ENCODE assay signal across 16 mouse cellular contexts in the genomic region with DNA sequence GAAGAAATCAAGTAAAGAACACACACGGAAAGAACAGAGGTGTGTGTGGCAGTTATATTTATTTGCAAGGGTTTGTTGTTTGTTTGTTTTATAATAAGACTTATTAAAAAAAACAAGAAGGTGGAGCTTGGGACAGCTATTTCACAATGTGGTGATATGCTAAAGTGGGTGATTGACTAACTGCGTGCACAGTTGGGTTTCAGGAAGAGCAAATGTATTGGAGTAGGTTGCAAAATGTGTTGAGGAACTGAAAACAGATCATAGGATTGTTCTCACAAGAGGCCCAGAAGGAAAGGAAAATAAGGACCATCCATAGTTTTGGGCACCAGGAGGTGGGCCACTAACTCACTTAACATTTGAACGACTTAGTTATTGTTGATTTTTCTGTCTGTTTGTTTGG. TPM values are rescaled to one million over a fixed set of nuclear protein-coding genes. Genes with fewer than 3 reads are reported as not detected.
DNase-seq lines count a peak whose midpoint lies in the region; ATAC-seq and TF ChIP-seq lines count a peak whose summit lies in the region.
"Had no signal": no experiment of that assay in that cellular context is flagged by ENCODE, and none has a peak within 500 bp of the region (broad histone marks: within the 10 kb centered on the region; RNA-seq: fewer than 3 reads in every experiment).

No protein-coding gene starts in this region.

- peaks cover 3% of the 10 kb centered on the region; the same call in 1 of the 2 replicates for H3K9me3 ChIP-seq in heart, embryonic 13.5 days
- no peaks in the 10 kb centered on the region for H3K9me3 ChIP-seq in liver, postnatal 0 days (ENCODE audit: low read length)
- H3K9me3 ChIP-seq in hindbrain, postnatal 0 days (ENCODE audit: low read length) = peaks cover 5% of the 10 kb centered on the region; the same call in 1 of the 2 replicates

- TF ChIP-seq EP300 in liver, postnatal 0 days (IDR thresholded peaks at IDR 0.05; ENCODE audit: low read depth) = no peak

- no peak for TF ChIP-seq POLR2A in spleen, adult 2 months (IDR thresholded peaks at IDR 0.05; ENCODE audit: low read depth, low read length)

- H3K27me3 ChIP-seq in heart, embryonic 13.5 days (replicated peaks) = no peaks in the 10 kb centered on the region
- H3K27me3 ChIP-seq in spleen, adult 2 months (ENCODE audit: control insufficient read depth, insufficient read depth, low read length) = no peaks in the 10 kb centered on the region
- no peaks in the 10 kb centered on the region for H3K27me3 ChIP-seq in liver, postnatal 0 days (ENCODE audit: insufficient read depth, low read length)
- no peaks in the 10 kb centered on the region for H3K27me3 ChIP-seq in hindbrain, postnatal 0 days (ENCODE audit: insufficient read depth, low read length)

- DNase-seq in heart, adult 18-20 months = no peak
- DNase-seq in spleen, adult 2 months (ENCODE audit: low read depth in 1 of 2, low spot score in 2 of 2) = no peak
- DNase-seq in spleen, postnatal 14 days (ENCODE audit: low spot score in 2 of 2) = no peak
- no peak for DNase-seq in liver, postnatal 0 days
- no peak for DNase-seq in frontal cortex, adult 2 months (ENCODE audit: extremely low spot score in 1 of 2, low spot score in 1 of 2)
- DNase-seq in hindbrain, postnatal 0 days (ENCODE audit: low spot score) = no peak
- no peak for DNase-seq in c-Kit-positive CD71-positive TER-119-positive erythroid progenitor cells, embryonic 14.5 days (ENCODE audit: low spot score)
- DNase-seq: adrenal gland, postnatal 25 days; cerebellum, adult 2 months; heart, adult 11 months; layer of hippocampus, adult 9-11 months; right cerebral cortex, postnatal 25 days had no signal

- 72% methylated on average over 3 of the region's 3 CpGs for WGBS in heart, embryonic 13.5 days
- 75% methylated on average over 3 of the region's 3 CpGs for WGBS in spleen, adult 2 months
- WGBS in liver, postnatal 0 days (ENCODE audit: insufficient replicate concordance) = 40% methylated on average over 3 of the region's 3 CpGs
- WGBS in hindbrain, postnatal 0 days = 90% methylated on average over 3 of the region's 3 CpGs

- H3K4me1 ChIP-seq in heart, embryonic 13.5 days = peaks cover 51% of the 10 kb centered on the region
- H3K4me1 ChIP-seq in spleen, adult 2 months (ENCODE audit: control insufficient read depth, insufficient read depth, insufficient read length) = peaks cover 12% of the 10 kb centered on the region
- peaks cover 29% of the 10 kb centered on the region for H3K4me1 ChIP-seq in liver, postnatal 0 days (ENCODE audit: insufficient read depth)
- no peaks in the 10 kb centered on the region for H3K4me1 ChIP-seq in hindbrain, postnatal 0 days (ENCODE audit: insufficient read depth, low read length)

- H3K4me3 ChIP-seq in heart, embryonic 13.5 days = no peak overlapping the region
- no peak overlapping the region for H3K4me3 ChIP-seq in spleen, adult 2 months (ENCODE audit: extremely low read depth, insufficient read depth, insufficient read length)
- H3K4me3 ChIP-seq in liver, postnatal 0 days (ENCODE audit: low read depth, low read length) = peak overlapping the region; percentile 80
- H3K4me3 ChIP-seq in hindbrain, postnatal 0 days (ENCODE audit: low read length) = no peak overlapping the region
- H3K4me3 ChIP-seq: erythroblast, embryonic 14.5 days; hindbrain, embryonic 10.5 days had no signal

- ATAC-seq in heart, embryonic 13.5 days (ENCODE audit: extremely low read depth, insufficient number of reproducible peaks, low FRiP score, low TSS enrichment) = no peak
- peak; percentile 52 for ATAC-seq in liver, postnatal 0 days
- ATAC-seq in hindbrain, postnatal 0 days = no peak

- H3K9ac ChIP-seq in heart, embryonic 13.5 days = no peak overlapping the region
- H3K9ac ChIP-seq in liver, postnatal 0 days (replicated peaks) = 0 out of 2 replicates have a peak overlapping the region, but pooled peaks have one; percentile 35
- no peak overlapping the region for H3K9ac ChIP-seq in hindbrain, postnatal 0 days (replicated peaks; ENCODE audit: low read length)

- H3K4me2 ChIP-seq in heart, embryonic 13.5 days = peak overlapping the region; percentile 83; the same call in 1 of the 2 replicates
- peak overlapping the region; percentile 81 for H3K4me2 ChIP-seq in liver, postnatal 0 days (ENCODE audit: low read depth, low read length)
- H3K4me2 ChIP-seq in hindbrain, postnatal 0 days (ENCODE audit: low read depth, low read length) = no peak overlapping the region

- H3K36me3 ChIP-seq in heart, embryonic 13.5 days = peaks cover 20% of the 10 kb centered on the region
- peaks cover 5% of the 10 kb centered on the region; the same call in 1 of the 2 replicates for H3K36me3 ChIP-seq in spleen, adult 2 months (ENCODE audit: control insufficient read depth, insufficient read depth, low read length)
- 0 out of 2 replicates have a peak, but pooled peaks cover 6% of the 10 kb centered on the region for H3K36me3 ChIP-seq in liver, postnatal 0 days (replicated peaks; ENCODE audit: insufficient read depth, low read length)
- no peaks in the 10 kb centered on the region for H3K36me3 ChIP-seq in hindbrain, postnatal 0 days (ENCODE audit: insufficient read depth, low read length)

- TF ChIP-seq CTCF in spleen, adult 2 months (IDR thresholded peaks at IDR 0.05; ENCODE audit: extremely low read depth, insufficient read depth, insufficient read length, insufficient replicate concordance) = no peak
- no peak for TF ChIP-seq CTCF in liver, postnatal 0 days (IDR thresholded peaks at IDR 0.05; ENCODE audit: low read depth)
- no peak for TF ChIP-seq CTCF in hindbrain, postnatal 0 days (IDR thresholded peaks at IDR 0.05; ENCODE audit: low read depth)

- H3K27ac ChIP-seq in heart, embryonic 13.5 days (replicated peaks) = peak overlapping the region; percentile 32; the same call in 1 of the 2 replicates
- 0 out of 2 replicates have a peak overlapping the region, but pooled peaks have one; percentile 38 for H3K27ac ChIP-seq in spleen, adult 2 months (ENCODE audit: insufficient read depth, low read length)
- H3K27ac ChIP-seq in liver, postnatal 0 days (ENCODE audit: low read depth) = peak overlapping the region; percentile 90
- no peak overlapping the region for H3K27ac ChIP-seq in hindbrain, postnatal 0 days
- H3K27ac ChIP-seq: hindbrain, embryonic 10.5 days; kidney, postnatal 0 days had no signal

RNA-seq across cellular contexts. Expression of a gene that starts 3.1 kb away (rescaled TPM):
- polyA plus RNA-seq in heart, embryonic 13.5 days (2015; fragmentation: Nextera tagmentation; extraction: Ambion mirVana) = 33.1 and 36.3 TPM in 2 replicates
- total RNA-seq in heart, adult 18-20 months (2021) = 10 to 100 TPM in 1 of 2 experiments, 1 to 10 TPM in 1; 8.2 to 11.9 TPM
- 21.3 and 26.0 TPM in 2 replicates for polyA plus RNA-seq in spleen, adult 2 months (2012; rRNA removed)
- polyA plus RNA-seq in liver, postnatal 0 days (2015; fragmentation: Nextera tagmentation; extraction: Ambion mirVana) = 42.5 and 43.9 TPM in 2 replicates
- 20.3 and 23.5 TPM in 2 replicates for polyA plus RNA-seq in frontal cortex, adult 2 months (2012; rRNA removed)
- 35.8 and 63.9 TPM in 2 replicates for total RNA-seq in hindbrain, postnatal 0 days (2014; rRNA removed)
- 11.1 and 16.2 TPM in 2 replicates for polyA plus RNA-seq in hindbrain, postnatal 0 days (2015; fragmentation: Nextera tagmentation; extraction: Ambion mirVana)

RNA-seq across cellular contexts. Expression of a gene that starts 50.1 kb away (rescaled TPM):
- 0.09 and 0.27 TPM in 2 replicates for polyA plus RNA-seq in heart, embryonic 13.5 days (2015; fragmentation: Nextera tagmentation; extraction: Ambion mirVana)
- total RNA-seq in heart, adult 18-20 months (2021) = not detected
- polyA plus RNA-seq in spleen, adult 2 months (2012; rRNA removed) = not detected in 2 replicates
- polyA plus RNA-seq in liver, postnatal 0 days (2015; fragmentation: Nextera tagmentation; extraction: Ambion mirVana) = not detected in 2 replicates
- 0.71 and 0.84 TPM in 2 replicates for polyA plus RNA-seq in frontal cortex, adult 2 months (2012; rRNA removed)
- 0.16 TPM in 1 of 2 replicates, not detected in the other for total RNA-seq in hindbrain, postnatal 0 days (2014; rRNA removed)
- 0.33 and 0.40 TPM in 2 replicates for polyA plus RNA-seq in hindbrain, postnatal 0 days (2015; fragmentation: Nextera tagmentation; extraction: Ambion mirVana)
- polyA plus RNA-seq: erythroblast, embryonic 14.5 days had no signal

RNA-seq across cellular contexts. Expression of a gene that starts 52.7 kb away (rescaled TPM):
- polyA plus RNA-seq in heart, embryonic 13.5 days (2015; fragmentation: Nextera tagmentation; extraction: Ambion mirVana) = 0.31 and 0.61 TPM in 2 replicates
- total RNA-seq in heart, adult 18-20 months (2021) = 10 to 100 TPM; 47.2 to 51.9 TPM
- polyA plus RNA-seq in spleen, adult 2 months (2012; rRNA removed) = 15.4 and 17.3 TPM in 2 replicates
- polyA plus RNA-seq in liver, postnatal 0 days (2015; fragmentation: Nextera tagmentation; extraction: Ambion mirVana) = 0.14 and 0.29 TPM in 2 replicates
- polyA plus RNA-seq in frontal cortex, adult 2 months (2012; rRNA removed) = 5.1 and 8.1 TPM in 2 replicates
- 11.8 and 13.4 TPM in 2 replicates for total RNA-seq in hindbrain, postnatal 0 days (2014; rRNA removed)
- polyA plus RNA-seq in hindbrain, postnatal 0 days (2015; fragmentation: Nextera tagmentation; extraction: Ambion mirVana) = 0.40 and 0.44 TPM in 2 replicates
